Mouse (Mus musculus) activated CD4-positive, CD25-positive, alpha-beta regulatory T cell (primary cell): ENCODE data around the gene Cts8. TPM values are rescaled to one million over a fixed set of nuclear protein-coding genes. Genes with fewer than 3 reads are reported as not detected.

Source experiments
- polyA plus RNA-seq, 2 experiments: library from polyadenylated mRNA; unstranded; fragments of 100-300 nt; shearing (Covaris generic); gene quantifications; one replicate each; pipeline ENCODE4 v1.2.1; 2017

Gene Cts8
- polyA plus RNA-seq, result under 1 TPM in 1 of 2 experiments, not detected in 1; 0.29 TPM

GRCm38 (mm10) chr13:61255258-61255657 lies at the start of gene Cts8:
Cts8 (minus strand) TSS chr13:61255358.

DNA sequence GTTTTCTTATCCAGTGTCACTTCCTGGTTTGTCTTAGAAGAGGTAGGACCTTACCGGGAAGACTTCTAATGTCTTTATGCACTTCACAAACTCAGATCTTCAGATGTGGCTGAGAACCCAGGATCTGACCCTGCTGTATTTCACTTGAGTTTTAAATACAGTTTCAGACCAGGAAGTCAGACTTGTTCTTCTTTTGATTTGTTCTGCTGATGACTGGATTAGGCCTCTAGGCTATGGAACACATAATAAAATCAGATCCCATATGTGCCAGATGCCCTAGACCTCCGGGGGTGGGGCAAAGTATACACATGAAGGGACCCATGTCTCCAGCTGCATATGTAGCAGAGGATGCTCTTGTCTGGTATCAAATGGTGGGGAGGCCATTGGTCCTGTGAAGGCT lies 33.6 kb upstream of the Cts8 start, which contains the start of gene Gm49398:
Gene Gm49398 (minus strand): TSS at position 101 of the 400 bp plus-strand sequence.

GRCm38 (mm10) chr13:61203310-61203709 lies 51.8 kb downstream of the Cts8 start, which contains the start of gene Cts6:
Cts6 (minus strand) TSS chr13:61203410.

Other genes starting within 250 kb of the Cts8 start
- not detected for gene Ctsj, start 249.4 kb downstream of the Cts8 start, polyA plus RNA-seq
- not detected for gene Ctsq, start 214.7 kb downstream of the Cts8 start, polyA plus RNA-seq
- gene Ctsr, start 91.1 kb downstream of the Cts8 start, polyA plus RNA-seq, result not detected
- not detected for gene Cts6, start 51.9 kb downstream of the Cts8 start, polyA plus RNA-seq
- gene Gm49398, start 33.5 kb upstream of the Cts8 start, polyA plus RNA-seq, result not detected
- not detected for gene Cts7, start 102.8 kb upstream of the Cts8 start, polyA plus RNA-seq